Mouse (Mus musculus): ENCODE results near the gene Emid1. TPM values are rescaled to one million over a fixed set of nuclear protein-coding genes. Genes with fewer than 3 reads are reported as not detected.

Gene Emid1
- polyA plus RNA-seq, 1 experiment from 2014 or later, result 18.2 TPM

GRCm38 (mm10) chr11:5102384-5102783 lies 49.7 kb downstream of the Emid1 start:
- Histone ChIP-seq H3K9me3 (ENCODE audit: control insufficient read depth, low read length) (no peaks in the 10 kb centered on the region), H3K4me1 (ENCODE audit: control insufficient read depth, insufficient read depth, low read depth, low read length) (peaks cover 17% of the 10 kb centered on the region), H3K27me3 (replicated peaks; ENCODE audit: control insufficient read depth, insufficient read depth, low read length) (no peaks in the 10 kb centered on the region), H3K9ac (ENCODE audit: low read depth, low read length) (no peak overlapping the region), H3K4me2 (ENCODE audit: low read length) (no peak overlapping the region), H3K4me3 (ENCODE audit: low read length) (no peak overlapping the region), H3K27ac (ENCODE audit: low read depth, low read length) (no peak overlapping the region), H3K36me3 (ENCODE audit: control insufficient read depth, insufficient read depth, low read length) (peaks cover 8% of the 10 kb centered on the region; the same call in 1 of the 2 replicates)
- WGBS, result 90% methylated on average over 7 of the region's 7 CpGs
- ATAC-seq, result no peak

GRCm38 (mm10) chr11:5101641-5102040 lies 50.4 kb downstream of the Emid1 start:
- no peak for ATAC-seq
- H3K4me1 ChIP-seq (ENCODE audit: control insufficient read depth, insufficient read depth, low read depth, low read length), result peaks cover 25% of the 10 kb centered on the region
- H3K9ac ChIP-seq (ENCODE audit: low read depth, low read length), result no peak overlapping the region
- H3K27me3 ChIP-seq (replicated peaks; ENCODE audit: control insufficient read depth, insufficient read depth, low read length), result no peaks in the 10 kb centered on the region
- H3K27ac ChIP-seq (ENCODE audit: low read depth, low read length), result no peak overlapping the region
- peaks cover 8% of the 10 kb centered on the region; the same call in 1 of the 2 replicates for H3K36me3 ChIP-seq (ENCODE audit: control insufficient read depth, insufficient read depth, low read length)
- H3K4me3 ChIP-seq (ENCODE audit: low read length), result no peak overlapping the region
- H3K4me2 ChIP-seq (ENCODE audit: low read length), result no peak overlapping the region
- 89% methylated on average over 6 of the region's 6 CpGs for WGBS
- H3K9me3 ChIP-seq (ENCODE audit: control insufficient read depth, low read length), result no peaks in the 10 kb centered on the region

- Histone ChIP-seq H3K4me2 (ENCODE audit: low read length) (peak overlapping the region; percentile 93), H3K36me3 (ENCODE audit: control insufficient read depth, insufficient read depth, low read length) (peaks cover 8% of the 10 kb centered on the region; the same call in 1 of the 2 replicates), H3K9ac (ENCODE audit: low read depth, low read length) (peak overlapping the region; percentile 93), H3K27me3 (replicated peaks; ENCODE audit: control insufficient read depth, insufficient read depth, low read length) (no peaks in the 10 kb centered on the region), H3K27ac (ENCODE audit: low read depth, low read length) (peak overlapping the region; percentile 98), H3K9me3 (ENCODE audit: control insufficient read depth, low read length) (no peaks in the 10 kb centered on the region), H3K4me1 (ENCODE audit: control insufficient read depth, insufficient read depth, low read depth, low read length) (peaks cover 32% of the 10 kb centered on the region), H3K4me3 (ENCODE audit: low read length) (peak overlapping the region; percentile 88)
- WGBS, result 32% methylated on average over 5 of the region's 5 CpGs
- ATAC-seq, result no peak
These were observed 51.3 kb downstream of the Emid1 start for GRCm38 (mm10) chr11:5100801-5101200.

- WGBS, result 3% methylated on average over 7 of the region's 7 CpGs
- Histone ChIP-seq H3K9me3 (ENCODE audit: control insufficient read depth, low read length) (no peaks in the 10 kb centered on the region), H3K9ac (ENCODE audit: low read depth, low read length) (peak overlapping the region; percentile 93), H3K36me3 (ENCODE audit: control insufficient read depth, insufficient read depth, low read length) (peaks cover 8% of the 10 kb centered on the region; the same call in 1 of the 2 replicates), H3K4me3 (ENCODE audit: low read length) (peak overlapping the region; percentile 88), H3K27me3 (replicated peaks; ENCODE audit: control insufficient read depth, insufficient read depth, low read length) (no peaks in the 10 kb centered on the region), H3K4me2 (ENCODE audit: low read length) (peak overlapping the region; percentile 93), H3K4me1 (ENCODE audit: control insufficient read depth, insufficient read depth, low read depth, low read length) (peaks cover 33% of the 10 kb centered on the region), H3K27ac (ENCODE audit: low read depth, low read length) (peak overlapping the region; percentile 98)
- no peak for ATAC-seq
These were observed 51.8 kb downstream of the Emid1 start for GRCm38 (mm10) chr11:5100283-5100682.

GRCm38 (mm10) chr11:5099576-5100183 lies 52.4 kb downstream of the Emid1 start:
- Histone ChIP-seq H3K4me1 (ENCODE audit: control insufficient read depth, insufficient read depth, low read depth, low read length) (peaks cover 33% of the 10 kb centered on the region), H3K4me3 (ENCODE audit: low read length) (peak overlapping the region; percentile 88), H3K27ac (ENCODE audit: low read depth, low read length) (peak overlapping the region; percentile 98), H3K27me3 (replicated peaks; ENCODE audit: control insufficient read depth, insufficient read depth, low read length) (no peaks in the 10 kb centered on the region), H3K9me3 (ENCODE audit: control insufficient read depth, low read length) (no peaks in the 10 kb centered on the region), H3K4me2 (ENCODE audit: low read length) (peak overlapping the region; percentile 93), H3K9ac (ENCODE audit: low read depth, low read length) (peak overlapping the region; percentile 93), H3K36me3 (ENCODE audit: control insufficient read depth, insufficient read depth, low read length) (peaks cover 4% of the 10 kb centered on the region; the same call in 1 of the 2 replicates)
- peak; percentile 75 for ATAC-seq
- 0% methylated on average over 31 of the region's 31 CpGs for WGBS

GRCm38 (mm10) chr11:5098736-5099542 lies 53.1 kb downstream of the Emid1 start, which contains the start of the genes Rhbdd3 and Ewsr1:
TSS of gene Rhbdd3 (plus strand) at chr11:5098926.
TSS of gene Ewsr1 (minus strand) at chr11:5099266.
- H3K9me3 ChIP-seq (ENCODE audit: control insufficient read depth, low read length), result no peaks in the 10 kb centered on the region
- under 1% methylated on average over 86 of the region's 92 CpGs for WGBS
- ATAC-seq, result peak; percentile 86
- peak within 1 kb of the TSS; percentile 93 for H3K4me2 ChIP-seq (ENCODE audit: low read length)
- H3K36me3 ChIP-seq (ENCODE audit: control insufficient read depth, insufficient read depth, low read length), result peaks cover 4% of the 10 kb centered on the region; the same call in 1 of the 2 replicates
- H3K27ac ChIP-seq (ENCODE audit: low read depth, low read length), result peak within 1 kb of the TSS; percentile 98
- peak within 1 kb of the TSS; percentile 93 for H3K9ac ChIP-seq (ENCODE audit: low read depth, low read length)
- peak within 1 kb of the TSS; percentile 88 for H3K4me3 ChIP-seq (ENCODE audit: low read length)
- H3K4me1 ChIP-seq (ENCODE audit: control insufficient read depth, insufficient read depth, low read depth, low read length), result peaks cover 33% of the 10 kb centered on the region
- no peaks in the 10 kb centered on the region for H3K27me3 ChIP-seq (replicated peaks; ENCODE audit: control insufficient read depth, insufficient read depth, low read length)

DNA sequence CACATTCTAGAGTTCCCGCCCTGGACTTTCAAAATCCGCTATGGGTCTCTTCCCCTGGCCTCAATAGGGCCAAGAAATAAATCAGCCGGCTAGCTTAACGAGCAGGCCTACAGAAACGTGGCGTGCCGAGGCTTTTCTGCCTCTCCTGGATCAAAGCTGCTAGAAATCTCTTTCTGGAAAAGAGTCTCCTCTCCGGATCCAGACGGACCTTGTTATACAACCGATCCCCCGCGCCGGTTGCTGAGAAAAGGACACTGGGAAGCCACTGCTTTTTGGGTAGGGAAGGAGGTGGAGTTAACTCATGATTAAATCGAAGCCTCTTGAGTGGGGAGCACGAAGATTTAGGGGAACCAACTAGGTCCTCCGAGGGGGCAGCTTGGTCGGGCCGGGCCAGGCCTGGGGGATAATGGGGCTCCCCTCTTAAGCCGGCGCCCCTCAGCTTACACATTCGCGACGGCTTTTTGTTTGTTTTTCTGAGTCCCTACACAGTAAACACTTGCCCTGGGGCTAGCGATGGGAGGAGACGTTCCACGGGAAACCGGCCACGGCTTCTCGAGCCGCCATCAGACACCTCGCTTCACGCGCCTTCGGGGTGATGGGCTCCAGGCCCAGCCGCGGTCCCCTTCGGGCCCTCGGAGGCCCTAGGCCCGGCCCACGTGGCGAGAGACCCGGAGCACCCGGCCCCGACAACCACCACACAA lies 53.9 kb downstream of the Emid1 start:
- peaks cover 33% of the 10 kb centered on the region for H3K4me1 ChIP-seq (ENCODE audit: control insufficient read depth, insufficient read depth, low read depth, low read length)
- H3K27ac ChIP-seq (ENCODE audit: low read depth, low read length), result peak overlapping the region; percentile 98
- H3K4me2 ChIP-seq (ENCODE audit: low read length), result peak overlapping the region; percentile 77
- WGBS, result under 1% methylated on average over 44 of the region's 44 CpGs
- peak; percentile 9; the same call in 1 of the 2 replicates for ATAC-seq
- H3K9me3 ChIP-seq (ENCODE audit: control insufficient read depth, low read length), result no peaks in the 10 kb centered on the region
- peak overlapping the region; percentile 93 for H3K9ac ChIP-seq (ENCODE audit: low read depth, low read length)
- no peaks in the 10 kb centered on the region for H3K36me3 ChIP-seq (ENCODE audit: control insufficient read depth, insufficient read depth, low read length)
- peak overlapping the region; percentile 88 for H3K4me3 ChIP-seq (ENCODE audit: low read length)
- no peaks in the 10 kb centered on the region for H3K27me3 ChIP-seq (replicated peaks; ENCODE audit: control insufficient read depth, insufficient read depth, low read length)

- H3K9ac ChIP-seq (ENCODE audit: low read depth, low read length), result no peak overlapping the region
- H3K36me3 ChIP-seq (ENCODE audit: control insufficient read depth, insufficient read depth, low read length), result peaks cover 6% of the 10 kb centered on the region
- no peaks in the 10 kb centered on the region for H3K27me3 ChIP-seq (replicated peaks; ENCODE audit: control insufficient read depth, insufficient read depth, low read length)
- H3K9me3 ChIP-seq (ENCODE audit: control insufficient read depth, low read length), result no peaks in the 10 kb centered on the region
- ATAC-seq, result no peak
- H3K4me3 ChIP-seq (ENCODE audit: low read length), result peak overlapping the region; percentile 88
- no peak overlapping the region for H3K27ac ChIP-seq (ENCODE audit: low read depth, low read length)
- H3K4me2 ChIP-seq (ENCODE audit: low read length), result peak overlapping the region; percentile 77
- 69% methylated on average over 8 of the region's 8 CpGs for WGBS
- peaks cover 31% of the 10 kb centered on the region for H3K4me1 ChIP-seq (ENCODE audit: control insufficient read depth, insufficient read depth, low read depth, low read length)
These were observed 55.5 kb downstream of the Emid1 start for GRCm38 (mm10) chr11:5096480-5097020.
